Mouse (Mus musculus) C2C12 (cell line): ENCODE measurements around the gene Zzz3. TPM values are rescaled to one million over a fixed set of nuclear protein-coding genes. Genes with fewer than 3 reads are reported as not detected.
"Not testable (repeated sequence)": the region's sequence is repeated elsewhere in the genome, so short reads cannot be mapped to it uniquely, and the experiment has no call there.

Experiments used
- H3K27me3 ChIP-seq: one replicate; pipeline ENCODE4 v1.6.1; 2011; ENCODE audit not compliant: control insufficient read depth, insufficient read depth, insufficient read length
- H3K36me3 ChIP-seq: one replicate; pipeline ENCODE4 v1.6.1; 2011; ENCODE audit not compliant: control insufficient read depth, insufficient read depth
- H3K4me3 ChIP-seq: one replicate; pipeline ENCODE4 v1.5.1; 2011; ENCODE audit warnings: mild to moderate bottlenecking, control low read depth; ENCODE audit not compliant: poor library complexity, insufficient read depth, severe bottlenecking
- H3K79me2 ChIP-seq: one replicate; pipeline ENCODE4 v1.6.1; 2011; ENCODE audit not compliant: control insufficient read depth, insufficient read depth
- H3K79me3 ChIP-seq: one replicate; pipeline ENCODE4 v1.6.1; 2011; ENCODE audit warnings: low read depth, control low read depth
- H3ac ChIP-seq: one replicate; pipeline ENCODE3; 2011; ENCODE audit warnings: low read depth; ENCODE audit not compliant: control insufficient read depth, insufficient read length
- CEBPB ChIP-seq: IDR thresholded peaks from one replicate; pipeline ENCODE4 v1.6.1; 2011; ENCODE audit warnings: low read depth, mild to moderate bottlenecking, control low read depth, moderate library complexity
- CTCF ChIP-seq: IDR thresholded peaks from one replicate; pipeline ENCODE4 v1.5.1; 2011; ENCODE audit not compliant: control insufficient read depth, insufficient read depth, insufficient read length
- FOSL1 ChIP-seq: IDR thresholded peaks from one replicate; pipeline ENCODE4 v1.8.0; 2011; ENCODE audit warnings: mild to moderate bottlenecking, low read length; ENCODE audit not compliant: poor library complexity, insufficient read depth, severe bottlenecking
- MAX ChIP-seq: IDR thresholded peaks from one replicate; pipeline ENCODE4 v1.6.1; 2011; ENCODE audit warnings: mild to moderate bottlenecking, control low read depth
- MYOD1 ChIP-seq: IDR thresholded peaks from one replicate; pipeline ENCODE4 v1.6.1; 2011; ENCODE audit warnings: low read depth; ENCODE audit not compliant: control insufficient read depth, insufficient read length
- MYOG ChIP-seq: IDR thresholded peaks from one replicate; pipeline ENCODE4 v1.6.1; 2011; ENCODE audit not compliant: control insufficient read depth, insufficient read length; ENCODE audit errors: extremely low read depth
- USF1 ChIP-seq: IDR thresholded peaks from one replicate; pipeline ENCODE4 v1.6.1; 2011; ENCODE audit warnings: low read depth, mild to moderate bottlenecking, control low read depth, moderate library complexity
- polyA plus RNA-seq: library from polyadenylated mRNA; unstranded; fragments of >200 nt; fragmentation: generic; extraction: Trizol; gene quantifications from one replicate; pipeline ENCODE4 v1.2.1, GENCODE M21; 2012; ENCODE audit warnings: missing spikeins

The Zzz3 gene
- polyA plus RNA-seq, 1 experiment, result 7.6 TPM

GRCm38 (mm10) chr3:152444114-152444513, 48.8 kb downstream of the Zzz3 start:
- Histone ChIP-seq H3K79me2 (peaks cover 74% of the 10 kb centered on the region), H3K27me3 (no peaks in the 10 kb centered on the region)
- TF ChIP-seq MAX (no peak), FOSL1 (no peak), USF1 (no peak), CEBPB (no peak), CTCF (no peak), MYOD1 (no peak), MYOG (no peak)

GRCm38 (mm10) chr3:152446966-152447365, 51.7 kb downstream of the Zzz3 start:
- Histone ChIP-seq H3K27me3 (no peaks in the 10 kb centered on the region), H3ac (no peak overlapping the region), H3K36me3 (peaks cover 34% of the 10 kb centered on the region), H3K4me3 (no peak overlapping the region), H3K79me3 (peaks cover 14% of the 10 kb centered on the region), H3K79me2 (peaks cover 49% of the 10 kb centered on the region)
- TF ChIP-seq MYOG, result no peak
- no peak for TF ChIP-seq USF1
- TF ChIP-seq MYOD1, result no peak
- no peak for TF ChIP-seq CEBPB

More at GRCm38 (mm10) chr3:152444114-152444513, 48.8 kb downstream of the Zzz3 start:
- Histone ChIP-seq H3K36me3 (peaks cover 14% of the 10 kb centered on the region), H3K79me3 (peaks cover 33% of the 10 kb centered on the region), H3K4me3 (no peak overlapping the region), H3ac (no peak overlapping the region)

- Histone ChIP-seq H3K79me3 (peaks cover 4% of the 10 kb centered on the region), H3ac (no peak overlapping the region), H3K27me3 (no peaks in the 10 kb centered on the region), H3K79me2 (peaks cover 5% of the 10 kb centered on the region), H3K4me3 (no peak overlapping the region), H3K36me3 (peaks cover 90% of the 10 kb centered on the region)
- TF ChIP-seq FOSL1, result no peak
- no peak for TF ChIP-seq CEBPB
- TF ChIP-seq CTCF, result no peak
- TF ChIP-seq MAX, result no peak
- TF ChIP-seq MYOD1, result no peak
- TF ChIP-seq MYOG, result no peak
- TF ChIP-seq USF1, result no peak
Observed at GRCm38 (mm10) chr3:152453163-152453562, 57.9 kb downstream of the Zzz3 start.

DNA sequence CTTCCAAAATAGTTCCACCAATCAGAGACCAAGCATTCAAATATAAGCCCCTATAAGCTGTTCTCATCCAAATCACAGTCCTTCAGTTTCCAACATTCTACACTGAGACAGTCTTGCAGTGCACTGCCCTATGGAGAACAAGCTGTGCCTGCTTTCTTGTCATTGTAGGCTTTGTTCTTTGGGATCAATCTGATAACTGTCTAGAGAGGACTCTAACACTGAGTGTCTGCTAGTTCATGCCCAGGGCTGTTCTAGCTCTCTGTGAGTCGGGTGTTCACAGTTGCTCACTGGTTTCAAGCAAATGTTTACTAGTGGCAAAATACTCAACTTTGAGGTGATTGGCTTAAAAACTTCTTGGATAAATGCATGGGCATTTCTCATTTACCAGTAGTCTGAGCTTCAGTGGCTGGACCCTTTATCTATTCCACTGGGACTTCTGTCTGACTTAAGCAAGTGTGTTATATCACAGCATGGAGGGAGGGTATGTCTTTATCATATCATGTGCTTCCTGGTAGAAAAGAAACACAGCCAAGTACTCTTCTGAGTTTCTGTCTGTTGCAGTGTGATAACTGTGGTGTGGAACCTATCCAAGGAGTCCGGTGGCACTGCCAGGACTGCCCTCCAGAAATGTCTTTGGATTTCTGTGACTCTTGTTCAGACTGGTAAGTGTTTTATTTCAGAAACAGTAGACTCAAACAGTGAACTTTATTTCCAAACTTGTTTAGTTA, 62.2 kb downstream of the Zzz3 start:
- Histone ChIP-seq H3K79me2 (no peaks in the 10 kb centered on the region), H3K4me3 (no peak overlapping the region), H3K79me3 (peaks cover 2% of the 10 kb centered on the region), H3ac (no peak overlapping the region), H3K36me3 (peaks cover 70% of the 10 kb centered on the region), H3K27me3 (no peaks in the 10 kb centered on the region)
- TF ChIP-seq FOSL1 (no peak), CTCF (no peak)

DNA sequence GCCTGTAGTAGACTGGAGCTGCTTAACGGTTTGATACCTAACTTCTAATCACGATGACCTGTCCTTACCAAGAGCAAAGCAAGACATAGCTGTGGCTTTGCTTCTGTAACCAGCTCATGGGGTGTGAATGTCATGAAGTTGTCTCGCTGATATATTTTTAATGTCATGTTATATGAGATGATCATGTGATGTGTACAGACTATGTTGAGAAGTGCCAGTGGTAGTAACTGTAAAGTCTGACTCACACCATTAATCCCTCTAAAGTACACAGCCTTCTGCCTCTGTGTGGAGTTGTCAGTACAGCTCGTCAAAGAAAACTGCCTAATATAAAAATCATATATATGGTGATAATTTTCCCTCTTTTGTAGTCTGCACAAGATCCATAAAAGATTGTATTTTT, 63.6 kb downstream of the Zzz3 start:
- not testable (repeated sequence) for H3K27me3 ChIP-seq, H3K79me2 ChIP-seq, H3K79me3 ChIP-seq, H3K4me3 ChIP-seq, H3ac ChIP-seq
- peak; percentile 79 for TF ChIP-seq USF1
- H3K36me3 ChIP-seq, result peaks cover 68% of the 10 kb centered on the region

DNA sequence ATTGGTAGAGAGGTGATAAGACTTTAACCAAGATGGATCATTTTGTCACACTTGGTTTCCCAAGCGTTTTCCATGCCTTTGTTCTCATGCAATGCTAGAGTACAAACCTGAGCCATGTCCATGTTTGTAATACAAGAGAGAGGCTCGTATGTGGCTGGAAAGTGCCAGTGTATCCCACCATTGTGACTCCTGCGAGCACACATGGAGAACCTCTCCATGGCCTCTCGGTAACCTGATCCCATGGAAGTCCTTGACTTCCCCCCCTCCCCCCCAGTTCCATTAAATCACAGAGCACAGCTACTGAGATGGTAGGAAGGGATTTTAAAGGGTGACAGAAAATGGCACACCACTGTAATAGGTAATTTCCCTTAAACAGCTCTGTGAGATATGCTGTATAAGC, 65.5 kb downstream of the Zzz3 start:
- H3K79me3 ChIP-seq, result no peaks in the 10 kb centered on the region
- H3K36me3 ChIP-seq, result peaks cover 48% of the 10 kb centered on the region
- no peak overlapping the region for H3ac ChIP-seq
- H3K79me2 ChIP-seq, result no peaks in the 10 kb centered on the region
- H3K27me3 ChIP-seq, result no peaks in the 10 kb centered on the region
- H3K4me3 ChIP-seq, result no peak overlapping the region
- TF ChIP-seq MYOD1 (no peak), CTCF (no peak), CEBPB (no peak), FOSL1 (no peak), MYOG (no peak), USF1 (no peak), MAX (no peak)

GRCm38 (mm10) chr3:152462038-152462547, 66.8 kb downstream of the Zzz3 start:
- Histone ChIP-seq H3K79me3 (no peaks in the 10 kb centered on the region), H3K4me3 (no peak overlapping the region), H3K27me3 (no peaks in the 10 kb centered on the region), H3ac (no peak overlapping the region), H3K36me3 (peaks cover 37% of the 10 kb centered on the region), H3K79me2 (no peaks in the 10 kb centered on the region)
- TF ChIP-seq FOSL1 (no peak), MYOG (no peak), CTCF (no peak), CEBPB (no peak), MYOD1 (no peak), USF1 (no peak), MAX (no peak)
